Mouse (Mus musculus) cerebellum, adult 11-12 months (tissue): ENCODE data around the gene Emsy.

Source experiments
- DNase-seq: peaks from one replicate; pipeline ENCODE4 v3.0.0; 2022

Emsy gene

DNA sequence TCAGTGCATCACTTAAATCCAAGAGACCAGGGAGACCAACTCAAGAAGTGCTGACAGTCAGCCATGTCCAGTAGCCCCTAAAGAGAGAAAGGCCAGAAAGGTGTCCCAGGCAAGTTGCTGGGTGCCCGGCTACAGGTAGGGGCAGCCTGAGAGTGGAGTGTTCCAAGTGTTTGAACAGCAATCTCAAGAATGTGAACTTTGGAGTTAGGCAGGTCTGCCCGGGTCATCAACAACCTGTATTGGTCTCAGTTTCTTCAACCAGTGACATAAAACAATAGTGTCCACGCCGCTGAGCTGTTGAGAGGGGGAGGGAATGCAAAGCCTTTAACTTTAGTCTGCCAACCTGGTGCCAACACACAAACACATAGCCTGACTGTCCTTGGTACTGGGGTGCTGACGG lies 115.0 kb downstream of the Emsy start:
- no peak for DNase-seq

DNA sequence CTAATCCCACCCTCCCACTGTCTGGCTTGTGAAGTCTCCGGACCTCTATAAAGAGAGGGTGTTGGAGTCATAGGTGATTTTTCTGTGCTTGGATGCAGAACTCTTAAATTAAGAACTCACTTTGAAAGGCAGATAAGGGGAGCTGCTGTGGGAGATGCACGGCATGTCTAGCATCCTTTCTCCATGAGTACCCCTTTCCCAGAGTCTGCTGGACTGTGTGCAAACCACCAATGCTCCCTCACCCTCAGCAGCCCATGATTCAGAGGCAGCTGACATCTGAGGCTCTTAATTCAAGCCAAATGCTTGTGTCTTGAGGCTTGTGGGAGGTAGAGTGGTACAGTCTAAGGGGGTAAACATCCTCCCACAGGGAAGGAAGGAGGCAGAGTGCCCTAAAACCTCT lies 115.7 kb downstream of the Emsy start:
- no peak for DNase-seq

DNA sequence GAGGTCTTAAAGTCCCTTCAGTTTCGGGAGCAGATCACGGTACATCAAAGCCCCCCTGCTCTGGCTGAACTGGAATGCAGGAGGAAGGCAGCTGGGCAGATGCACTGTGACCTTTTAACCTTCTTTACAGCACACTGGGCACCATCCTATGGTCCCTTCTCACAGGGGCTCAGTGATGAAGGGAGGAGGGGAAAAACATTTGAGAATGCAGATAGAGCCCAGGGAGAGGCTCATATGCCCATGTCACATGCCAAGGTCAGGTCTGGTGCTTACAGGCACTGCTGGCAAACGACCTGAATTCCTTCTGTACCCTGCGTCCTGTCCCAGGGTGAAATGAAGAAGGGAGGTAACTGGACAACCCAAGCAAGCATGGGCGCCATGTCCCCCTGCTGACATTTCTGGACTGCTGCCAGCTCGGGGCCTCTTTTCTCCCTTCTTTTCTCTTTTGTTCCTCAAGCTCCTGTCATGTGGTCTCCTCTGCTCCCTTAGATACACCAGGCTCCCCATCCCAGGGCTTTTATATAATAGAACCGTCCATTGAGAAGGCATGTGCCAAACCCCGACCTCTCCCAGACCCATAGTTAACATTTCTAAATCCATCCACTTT lies 118.5 kb downstream of the Emsy start:
- DNase-seq: no peak

DNA sequence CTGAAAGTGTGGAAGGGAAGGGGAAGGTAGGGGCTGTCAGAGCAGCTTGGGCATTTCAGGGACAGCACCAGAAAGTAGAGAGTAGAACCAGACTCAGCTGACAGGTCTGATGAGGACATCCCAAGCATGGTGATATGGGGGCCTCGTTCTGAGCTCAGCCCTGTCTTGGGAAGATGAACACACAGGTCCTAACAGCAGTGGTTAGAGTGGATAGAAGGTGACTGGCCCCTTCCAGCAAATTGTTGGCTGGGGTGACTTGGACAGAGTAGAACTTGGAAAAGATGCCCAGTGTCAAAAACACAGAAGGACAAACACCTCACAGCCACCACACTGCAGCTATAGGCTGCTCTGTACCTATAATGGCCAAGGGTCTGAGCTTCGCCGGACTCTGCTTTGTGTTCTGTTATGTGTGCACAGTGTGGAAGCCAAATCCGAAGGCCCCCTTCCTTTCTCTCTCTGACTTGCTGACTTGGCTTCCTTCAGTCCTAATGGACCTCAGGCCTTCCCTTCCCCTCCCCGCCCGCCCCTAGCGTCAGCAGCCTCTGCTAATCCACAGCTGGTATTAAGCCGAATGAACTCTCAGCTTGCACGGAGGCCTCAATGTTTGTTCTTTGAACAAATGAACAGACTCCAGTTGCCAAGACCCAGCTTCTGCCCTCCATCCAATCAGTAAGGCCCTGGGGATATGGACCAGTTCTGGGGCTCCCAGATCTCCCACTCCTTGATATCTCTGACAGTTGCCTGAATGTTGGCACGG lies 119.2 kb downstream of the Emsy start:
- no peak for DNase-seq
